Mouse (Mus musculus) cerebral cortex, adult 2 months (tissue): ENCODE results near the gene Phactr1.

Source experiments
- WGBS: fragments of 180-500 bp; shearing (Covaris S2); methylation state at CpG from one replicate; pipeline ENCODE4 v1.1.7; 2018; 5-methylcytosine and 5-hydroxymethylcytosine counted together

Gene Phactr1

DNA sequence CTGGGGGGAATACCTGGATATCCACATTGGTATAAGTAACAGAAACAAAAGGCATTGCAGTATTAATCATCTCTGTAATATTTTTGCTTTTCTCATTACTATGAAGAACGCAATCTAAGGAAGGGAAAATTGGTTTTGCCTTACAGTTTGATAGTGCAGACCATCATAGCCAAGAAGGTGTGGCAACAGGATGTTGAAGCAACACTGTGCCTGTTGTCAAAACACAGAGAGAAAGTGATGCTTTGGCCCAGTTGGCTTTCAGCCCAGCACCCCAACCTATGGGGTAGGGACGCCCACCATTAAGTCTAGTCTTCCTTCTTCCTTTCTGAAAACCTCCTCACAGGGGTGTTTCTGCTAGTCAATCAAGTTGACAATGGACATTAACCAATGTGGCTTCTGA, 294.1 kb downstream of the Phactr1 start:
- WGBS: 78% methylated on average over 2 of the region's 2 CpGs

DNA sequence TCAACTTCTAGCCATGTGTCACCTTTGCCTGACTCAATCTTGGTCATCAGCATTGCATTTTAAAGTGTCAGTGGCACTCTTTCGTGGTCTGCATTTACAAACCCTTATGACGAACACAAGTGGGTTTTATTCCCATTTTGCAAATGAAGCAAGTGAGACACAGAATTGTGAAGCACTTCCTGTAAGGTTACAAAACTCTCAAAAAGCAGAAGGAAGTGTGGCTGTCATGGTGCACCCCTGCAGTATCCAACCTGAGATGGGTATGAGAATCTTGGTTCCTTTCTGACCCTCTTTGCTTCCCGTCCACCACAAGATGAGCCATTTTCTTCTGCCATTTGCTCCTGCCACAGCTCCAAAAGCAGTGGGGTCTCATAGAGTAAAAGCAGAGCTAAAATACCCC, 295.7 kb downstream of the Phactr1 start:
- 80% methylated on average over 3 of the region's 3 CpGs for WGBS

DNA sequence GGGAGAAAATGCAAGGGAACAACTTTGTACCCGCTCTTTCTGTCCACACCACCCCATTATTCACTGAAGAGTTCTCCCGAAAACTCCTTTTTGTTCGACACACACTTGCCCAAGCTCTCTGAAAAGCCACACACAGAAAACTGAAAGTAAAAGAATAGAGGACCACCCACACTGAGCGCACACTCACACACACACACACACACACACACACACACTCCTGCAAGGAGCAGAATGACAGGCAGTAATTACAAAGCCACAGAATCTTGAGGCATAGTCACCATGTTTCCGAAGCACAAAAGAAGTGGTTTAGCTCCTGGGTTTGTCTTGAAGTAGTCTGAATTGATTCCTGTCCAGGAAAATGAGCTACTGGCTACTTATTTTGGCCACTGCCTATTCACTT, 296.5 kb downstream of the Phactr1 start:
- 66% methylated on average over 5 of the region's 5 CpGs for WGBS

DNA sequence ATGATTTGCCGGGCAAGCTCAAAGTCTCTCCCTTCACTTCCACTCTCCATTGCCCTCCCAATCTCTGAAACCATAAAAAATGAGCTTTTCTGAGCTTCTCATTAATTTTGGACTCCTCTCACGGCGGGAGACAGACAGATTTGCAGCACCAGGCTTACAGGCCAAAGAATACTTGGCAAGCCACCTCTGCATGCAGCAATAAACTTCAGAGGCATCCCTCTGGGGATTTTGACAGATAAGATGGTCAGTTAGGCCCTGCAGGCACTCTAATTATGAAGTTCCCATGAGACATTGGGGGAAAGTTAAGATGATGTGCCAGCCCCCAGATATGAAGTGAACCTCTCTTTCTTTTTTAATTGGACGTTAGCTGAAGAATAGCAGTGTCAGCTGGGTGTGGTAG, 300.2 kb downstream of the Phactr1 start:
- 29% methylated on average over 4 of the region's 4 CpGs for WGBS

DNA sequence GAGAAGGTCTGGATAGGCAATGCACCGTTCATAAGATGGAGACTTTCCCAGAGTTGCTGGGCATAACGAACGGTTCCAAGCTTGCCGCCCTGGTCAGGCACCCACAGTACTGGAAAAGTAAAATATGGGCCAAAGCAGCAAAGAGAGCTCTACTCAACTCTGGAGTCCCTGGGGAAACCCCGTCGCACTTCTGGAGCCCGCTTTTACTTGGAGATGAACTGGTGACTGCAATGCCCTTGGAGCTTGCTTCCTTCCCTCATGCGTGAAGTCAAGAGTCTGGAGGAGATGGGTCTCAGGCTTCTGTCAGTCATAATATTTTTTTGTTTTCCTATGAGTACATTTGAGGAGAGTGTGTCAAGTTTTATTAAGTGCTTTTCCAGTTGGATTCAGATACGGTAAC, 302.2 kb downstream of the Phactr1 start:
- WGBS: 78% methylated on average over 9 of the region's 9 CpGs

DNA sequence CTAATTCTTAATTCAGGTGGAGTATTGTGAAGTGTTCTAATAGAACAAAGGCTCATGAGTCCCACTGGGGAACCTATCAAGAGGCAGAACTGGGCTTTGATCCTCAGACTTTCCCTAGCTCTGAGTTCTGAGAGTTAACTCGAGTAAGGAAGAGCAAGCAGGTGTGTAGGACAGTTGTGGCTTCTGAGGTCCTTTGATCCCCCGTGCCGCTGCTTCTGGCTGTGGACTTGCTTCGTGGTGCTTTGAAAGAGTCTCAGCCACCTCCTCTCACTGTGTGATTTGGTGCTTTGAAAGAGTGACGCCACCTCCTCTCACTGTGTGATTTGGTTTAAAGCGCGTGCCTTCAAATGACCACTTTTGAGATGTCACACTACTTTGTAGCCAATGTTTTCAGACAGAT, 305.4 kb downstream of the Phactr1 start:
- WGBS: 53% methylated on average over 7 of the region's 7 CpGs

DNA sequence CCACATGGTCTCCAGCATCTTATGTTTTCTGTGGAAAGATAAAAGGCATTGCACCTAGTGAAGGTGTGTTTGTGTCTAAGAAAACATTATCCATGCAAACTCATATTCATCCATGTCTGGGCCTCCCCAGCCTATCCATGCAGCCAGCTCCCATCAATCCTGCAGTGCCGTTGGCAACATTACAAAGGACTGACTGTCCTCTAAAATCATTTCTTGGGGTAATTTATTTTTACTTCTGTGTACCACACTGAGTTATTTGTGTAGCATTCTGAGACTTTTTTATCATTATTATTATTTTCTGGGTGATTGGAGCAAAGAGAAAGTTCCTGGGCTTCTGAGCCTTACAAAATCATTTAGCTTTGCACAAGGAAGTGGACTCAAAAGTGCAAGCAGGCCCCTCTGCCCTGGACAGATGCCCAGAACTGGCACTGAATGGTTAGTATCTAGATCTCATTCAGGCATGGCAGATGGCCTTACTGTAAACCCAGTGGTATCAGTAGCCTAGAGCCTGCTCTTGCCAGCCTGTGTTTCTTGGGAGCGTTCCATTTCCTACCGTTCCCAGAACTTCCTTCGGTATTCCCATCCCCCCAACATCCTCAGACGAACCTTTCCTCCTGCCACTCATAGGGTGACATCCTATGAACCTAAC, 307.6 kb downstream of the Phactr1 start:
- 21% methylated on average over 5 of the region's 5 CpGs for WGBS

DNA sequence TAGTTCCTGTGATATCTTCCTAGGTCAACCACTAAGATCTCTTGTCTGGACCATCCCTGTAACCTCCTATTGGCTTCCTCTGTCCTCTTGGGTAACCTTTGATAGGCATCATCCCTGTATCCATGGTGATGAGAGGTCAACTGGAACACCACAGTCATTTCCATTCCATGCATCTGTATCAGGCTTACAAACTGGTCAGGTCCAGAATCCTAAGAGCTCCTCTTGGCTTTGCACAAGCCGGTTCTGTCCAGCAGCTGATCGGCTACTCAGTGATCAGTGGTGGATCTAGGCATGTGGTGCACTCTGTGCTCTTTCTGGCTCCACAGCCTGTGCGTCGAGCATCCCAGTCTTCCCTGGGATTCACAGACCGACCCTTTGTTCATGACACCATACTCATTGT, 309.1 kb downstream of the Phactr1 start:
- WGBS: 89% methylated on average over 5 of the region's 5 CpGs

DNA sequence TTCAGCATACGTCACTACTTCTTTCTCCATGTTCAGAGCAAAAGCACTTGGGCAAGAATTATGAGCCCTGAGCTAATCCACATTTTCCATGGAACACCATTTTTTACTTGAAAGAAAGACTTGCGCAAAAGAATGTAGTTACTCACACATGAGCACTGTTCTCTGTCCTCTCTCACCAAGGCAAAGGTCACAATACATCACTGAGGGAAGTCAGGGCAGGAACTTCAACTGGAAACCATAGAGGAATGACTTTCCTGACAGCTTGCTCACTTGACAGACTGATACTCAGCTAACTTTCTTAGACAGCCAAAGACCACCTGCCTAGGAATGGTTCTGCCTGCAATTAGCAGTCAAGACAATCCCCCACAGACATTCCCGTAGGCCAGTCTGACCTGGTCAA, 309.6 kb downstream of the Phactr1 start:
- 87% methylated on average over 3 of the region's 3 CpGs for WGBS

DNA sequence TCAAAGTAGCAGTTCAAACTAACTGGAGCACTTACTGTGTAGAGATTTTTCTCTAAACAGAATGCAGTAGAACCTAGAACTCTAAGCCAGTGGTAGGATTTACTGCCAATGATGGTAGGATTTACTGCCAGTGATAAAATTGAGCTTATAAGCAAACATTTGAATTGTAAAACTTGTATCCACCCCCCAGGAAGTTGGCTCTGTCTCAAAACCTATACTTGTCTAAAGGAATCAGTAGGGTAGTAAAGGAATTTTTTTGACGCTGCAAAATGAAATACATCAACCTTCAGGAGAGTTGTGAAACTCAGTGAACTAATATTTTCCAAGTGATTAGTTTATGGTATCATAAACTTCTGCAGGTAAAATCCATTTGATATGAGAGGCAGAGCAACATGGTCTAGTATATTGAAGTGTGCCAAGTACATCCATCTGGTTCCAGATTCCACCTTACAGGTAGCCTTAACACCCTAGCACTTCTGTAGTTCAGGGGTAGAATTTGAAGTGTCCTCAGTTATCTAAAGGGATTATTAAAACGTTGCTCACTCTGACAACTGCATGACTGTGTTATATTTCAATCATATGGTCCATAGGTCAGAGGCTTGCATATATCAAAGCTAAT, 310.2 kb downstream of the Phactr1 start:
- 47% methylated on average over 2 of the region's 2 CpGs for WGBS

DNA sequence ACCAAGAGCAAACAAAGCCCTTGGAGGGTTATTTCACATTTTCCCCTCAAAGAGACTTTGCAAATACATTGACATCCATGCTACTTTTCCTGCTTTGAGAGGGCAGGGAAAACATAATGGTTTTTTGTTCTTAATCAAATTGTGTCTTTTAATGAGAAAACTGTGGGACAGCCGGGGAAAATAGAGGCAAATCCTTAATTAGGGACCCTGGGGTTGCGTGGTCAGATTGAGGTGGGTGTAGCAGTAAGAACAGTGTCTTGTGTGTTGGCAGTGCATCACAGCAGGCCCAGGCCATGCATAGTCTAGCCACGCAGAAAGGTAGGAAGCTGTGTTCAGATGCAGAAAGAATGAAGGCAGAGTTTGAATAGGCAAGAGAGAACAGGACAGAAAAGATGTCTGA, 310.7 kb downstream of the Phactr1 start:
- WGBS: 58% methylated on average over 3 of the region's 3 CpGs

DNA sequence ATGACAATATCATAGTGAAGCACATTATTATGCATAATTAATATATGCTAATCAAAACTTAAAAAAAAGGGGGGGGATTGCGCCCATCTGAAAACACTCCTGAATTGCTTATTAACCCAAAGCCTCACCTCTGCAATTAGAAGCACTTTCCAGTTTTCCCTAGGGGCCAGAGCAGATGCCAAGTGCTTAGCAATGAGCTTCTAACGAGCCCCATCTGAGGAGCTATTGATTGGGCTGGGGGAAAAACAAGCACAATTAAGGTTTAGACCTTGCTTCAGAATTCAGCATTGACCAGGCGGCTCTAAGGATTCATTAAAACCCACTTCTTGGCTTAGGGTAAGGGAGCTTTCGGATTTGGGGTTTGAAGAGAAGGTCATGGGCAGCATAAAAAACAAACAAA, 311.9 kb downstream of the Phactr1 start:
- whole genome bisulfite sequencing: 63% methylated on average over 4 of the region's 4 CpGs

DNA sequence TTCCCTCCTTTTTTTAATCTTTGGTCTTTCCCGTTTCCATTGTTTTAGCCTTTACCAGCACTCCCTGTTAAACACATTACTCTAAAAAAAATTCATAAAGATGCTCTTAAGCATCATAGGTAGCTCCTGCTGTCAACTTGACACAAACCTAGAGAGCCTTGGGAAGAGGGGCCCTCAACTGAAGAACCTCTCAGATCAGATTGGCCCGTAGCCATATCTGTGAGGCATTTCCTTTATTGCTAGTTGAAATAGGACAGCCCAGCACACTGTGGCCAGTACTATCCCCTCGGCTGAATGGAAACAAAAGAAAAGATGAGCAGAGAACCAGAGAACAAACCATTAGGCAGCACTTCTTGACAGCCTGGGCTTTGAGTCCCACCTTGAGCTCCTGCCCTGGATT, 313.9 kb downstream of the Phactr1 start:
- WGBS: 69% methylated on average over 3 of the region's 3 CpGs

DNA sequence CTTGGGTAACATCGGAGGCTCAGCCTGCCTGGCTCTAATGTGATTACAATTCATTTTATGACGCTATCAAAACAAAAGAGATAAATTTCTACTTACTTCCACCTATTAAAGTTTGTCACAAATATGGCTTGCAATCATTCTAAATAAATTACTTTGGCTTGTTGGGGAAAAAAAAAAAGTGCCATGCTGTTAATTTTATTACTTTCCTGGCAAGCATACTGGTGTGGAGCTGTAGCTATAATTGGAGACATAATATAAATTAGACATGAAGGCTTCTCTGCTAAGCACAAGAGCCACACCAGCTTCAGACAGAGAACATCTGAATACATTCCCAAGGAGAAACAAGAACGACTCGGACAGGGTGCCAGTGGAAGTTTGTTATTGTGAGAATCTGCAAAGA, 315.8 kb downstream of the Phactr1 start:
- WGBS: 37% methylated on average over 4 of the region's 4 CpGs

DNA sequence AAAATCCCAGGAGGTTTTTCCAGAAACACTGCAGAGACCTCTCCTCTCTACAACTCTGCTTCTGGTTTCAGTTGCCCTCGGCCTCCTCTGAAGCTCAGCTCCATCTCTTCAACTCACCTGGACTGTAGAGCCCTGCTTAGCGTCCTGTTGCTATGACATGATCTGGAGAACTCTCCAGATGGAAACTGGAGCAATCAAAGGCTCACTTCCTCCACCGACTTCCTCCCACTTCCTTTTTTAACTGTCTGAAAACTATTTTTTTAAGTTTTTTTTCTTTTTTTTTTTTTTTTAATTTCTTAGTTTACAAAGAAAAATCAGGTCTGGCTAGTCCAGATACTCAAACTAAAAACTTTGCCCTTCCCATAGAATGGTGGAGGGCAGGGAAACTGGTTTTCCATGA, 318.9 kb downstream of the Phactr1 start:
- WGBS: 57% methylated on average over 3 of the region's 3 CpGs

DNA sequence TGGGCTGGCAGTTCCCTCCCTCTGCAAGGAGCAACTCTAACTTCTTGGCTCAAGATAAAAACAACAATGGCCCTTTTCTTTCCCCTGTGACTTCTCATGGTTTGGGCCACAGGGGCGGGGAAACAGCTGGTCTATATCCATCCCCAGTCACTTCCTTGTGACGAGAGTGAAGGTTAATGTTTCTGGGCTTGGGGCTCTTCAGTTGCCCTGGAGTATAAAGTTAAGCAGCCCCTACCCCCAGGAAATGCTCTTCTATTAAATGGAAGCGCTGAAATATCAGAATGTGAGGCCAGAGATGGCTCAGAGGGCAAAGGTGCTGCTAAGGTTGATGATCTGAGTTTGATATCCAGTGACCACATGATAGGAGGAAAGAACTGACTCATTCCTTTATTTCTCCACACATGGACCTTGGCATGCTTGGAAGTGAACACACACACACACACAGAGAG, 324.7 kb downstream of the Phactr1 start:
- WGBS: 49% methylated on average over 3 of the region's 3 CpGs

DNA sequence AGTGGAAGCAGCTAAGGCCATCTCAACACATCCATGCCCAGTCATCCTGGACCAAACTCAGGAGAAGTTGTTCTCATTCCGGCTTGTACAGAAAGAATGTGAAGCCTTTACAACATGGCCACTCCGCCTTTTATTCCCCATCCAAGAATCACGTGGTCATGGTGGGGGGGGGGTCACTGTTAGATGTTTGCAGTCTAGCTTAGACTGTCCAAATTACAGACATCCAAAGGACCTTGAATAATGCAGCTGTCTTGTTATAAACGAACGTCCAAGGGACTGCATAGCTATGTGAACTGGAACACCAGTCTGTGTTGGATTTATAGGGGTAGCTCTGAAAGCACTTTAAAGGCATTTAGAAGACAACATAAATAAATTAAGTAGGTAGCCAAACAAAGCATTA, 328.0 kb downstream of the Phactr1 start:
- 47% methylated on average over 5 of the region's 5 CpGs for WGBS

DNA sequence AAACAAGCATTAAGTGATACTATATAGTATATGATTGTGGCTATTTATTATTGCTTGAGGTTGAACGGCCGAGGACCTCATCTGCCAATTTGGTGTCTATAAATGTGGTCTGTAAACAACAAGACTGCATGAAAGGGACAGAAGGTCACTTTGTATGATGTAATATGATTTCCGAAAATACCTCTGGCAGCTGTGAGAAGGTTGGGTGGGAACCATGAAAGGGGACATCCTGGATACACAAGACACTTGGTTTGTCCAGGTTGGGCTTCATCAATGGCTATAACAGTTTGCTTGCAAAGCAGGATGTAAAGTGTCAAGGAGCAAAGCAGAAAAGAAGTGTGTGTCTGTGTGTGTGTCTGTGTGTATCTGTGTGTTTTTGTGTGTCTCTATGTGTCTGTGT, 329.2 kb downstream of the Phactr1 start:
- 76% methylated on average over 3 of the region's 3 CpGs for WGBS

DNA sequence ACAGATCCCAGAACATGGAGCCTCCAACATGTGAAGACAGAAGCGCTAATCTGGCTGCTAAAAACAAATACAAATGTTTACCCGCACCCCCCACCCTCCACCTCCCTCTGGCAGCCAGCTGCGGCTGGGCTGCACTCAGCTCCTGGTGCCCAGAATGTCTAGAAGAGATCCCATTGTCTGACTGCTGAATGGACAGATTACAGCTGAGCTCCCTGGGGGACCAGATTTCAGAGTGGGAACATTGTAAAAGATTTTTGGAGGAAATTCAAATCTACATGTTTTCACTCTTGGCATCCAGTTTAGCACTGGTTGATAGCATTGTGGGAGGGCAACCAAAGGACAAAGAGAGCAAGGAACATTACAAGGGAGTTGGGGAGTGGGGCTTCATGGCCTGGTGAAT, 331.1 kb downstream of the Phactr1 start:
- WGBS: 32% methylated on average over 3 of the region's 3 CpGs

DNA sequence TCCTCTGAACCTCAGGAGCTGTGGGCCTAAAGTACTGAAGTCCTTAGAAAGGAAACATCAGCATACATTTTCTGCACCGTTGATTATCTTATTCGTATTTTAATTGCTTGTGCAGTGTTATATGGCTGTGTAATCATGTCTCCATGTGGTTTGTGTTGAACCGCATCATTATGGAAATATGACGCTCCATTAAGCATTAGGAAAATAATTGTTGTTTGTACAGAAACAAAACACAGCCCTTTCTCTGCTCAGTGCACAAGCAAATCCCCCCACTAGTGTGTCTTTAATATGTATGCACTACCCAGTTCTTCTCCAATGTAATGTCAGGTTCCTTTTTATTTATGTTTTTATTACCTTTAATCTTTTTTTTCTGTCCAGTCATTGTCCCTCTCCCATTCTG, 333.6 kb downstream of the Phactr1 start:
- WGBS: 63% methylated on average over 4 of the region's 4 CpGs

DNA sequence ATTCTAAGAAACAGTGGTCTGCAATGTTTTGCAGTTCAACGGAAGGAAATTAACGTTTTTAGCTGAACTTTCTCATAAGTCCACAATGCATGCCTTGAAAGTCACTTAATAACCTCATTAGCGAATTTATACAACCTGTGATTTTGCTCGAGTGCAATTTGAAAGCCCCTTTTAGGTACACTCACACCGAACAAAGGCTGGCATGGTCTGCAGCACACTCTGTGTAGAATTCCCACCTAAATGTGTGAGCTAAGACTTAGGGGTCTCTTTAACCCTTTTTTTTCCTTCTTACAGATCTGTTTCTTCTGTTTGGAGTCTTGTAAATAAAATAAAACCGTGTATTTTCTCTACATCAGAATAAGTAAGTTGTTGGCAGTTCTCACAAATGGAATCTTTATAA, 335.3 kb downstream of the Phactr1 start:
- WGBS: 47% methylated on average over 6 of the region's 6 CpGs

DNA sequence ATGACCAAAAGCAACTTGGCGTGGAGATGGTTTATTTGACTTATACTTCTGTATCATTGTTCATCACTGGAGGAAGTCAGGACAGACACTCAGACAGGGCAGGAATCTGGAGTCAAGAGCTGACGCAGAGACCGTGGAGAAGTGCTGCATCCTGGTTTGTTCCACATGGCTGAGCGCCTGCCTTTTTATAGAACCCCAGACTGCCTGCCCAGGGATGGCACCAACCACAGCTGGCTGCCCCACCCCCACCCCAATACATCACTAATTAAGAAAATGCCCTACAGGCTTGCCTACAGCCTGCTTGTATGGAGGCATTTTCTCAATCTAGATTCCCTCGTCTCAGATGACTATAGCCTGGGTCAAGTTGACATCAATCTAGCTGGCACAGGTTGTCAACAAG, 338.4 kb downstream of the Phactr1 start:
- WGBS: 51% methylated on average over 5 of the region's 5 CpGs

DNA sequence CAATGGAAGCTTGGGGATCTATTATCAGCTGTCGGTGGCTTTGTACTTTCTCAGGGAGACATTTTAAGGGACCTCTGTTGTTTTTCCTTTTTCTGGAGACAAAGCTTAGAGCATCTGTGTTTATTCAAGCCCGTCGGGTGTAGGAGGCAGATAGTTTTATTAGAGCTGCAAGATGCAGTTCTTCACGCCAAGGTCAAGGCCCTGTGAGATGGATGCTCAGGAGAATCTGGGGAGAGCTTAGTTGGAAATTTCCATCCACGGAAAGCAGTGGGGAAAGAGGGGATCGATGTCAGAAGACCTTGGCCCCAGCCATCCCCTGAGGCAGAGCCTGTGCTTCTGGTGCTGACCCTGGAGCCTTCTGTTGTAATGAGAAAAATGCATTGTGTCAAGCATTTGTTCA, 340.6 kb downstream of the Phactr1 start:
- WGBS: 74% methylated on average over 6 of the region's 6 CpGs

DNA sequence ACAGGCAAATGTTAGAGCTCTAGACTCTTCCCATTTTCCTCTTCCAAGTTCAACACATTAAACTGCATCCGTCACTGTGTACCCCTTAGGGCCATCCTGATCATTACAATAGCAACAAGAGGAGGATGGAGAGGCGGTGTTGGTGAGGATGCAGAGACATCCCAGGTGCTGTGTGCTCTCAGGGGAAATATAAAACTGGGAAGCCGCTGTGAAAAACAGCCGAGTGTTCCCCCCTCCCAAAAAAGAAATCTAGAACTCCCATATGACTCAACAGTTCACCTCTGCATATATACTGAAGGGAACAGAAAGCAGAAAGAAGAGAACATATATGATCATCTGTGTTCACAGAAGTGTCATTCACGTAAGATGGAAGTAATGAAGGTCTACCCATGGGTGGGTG, 342.6 kb downstream of the Phactr1 start:
- WGBS: 76% methylated on average over 5 of the region's 5 CpGs
